Mouse (Mus musculus): ENCODE results near the gene Zpr1.

The Zpr1 gene

DNA sequence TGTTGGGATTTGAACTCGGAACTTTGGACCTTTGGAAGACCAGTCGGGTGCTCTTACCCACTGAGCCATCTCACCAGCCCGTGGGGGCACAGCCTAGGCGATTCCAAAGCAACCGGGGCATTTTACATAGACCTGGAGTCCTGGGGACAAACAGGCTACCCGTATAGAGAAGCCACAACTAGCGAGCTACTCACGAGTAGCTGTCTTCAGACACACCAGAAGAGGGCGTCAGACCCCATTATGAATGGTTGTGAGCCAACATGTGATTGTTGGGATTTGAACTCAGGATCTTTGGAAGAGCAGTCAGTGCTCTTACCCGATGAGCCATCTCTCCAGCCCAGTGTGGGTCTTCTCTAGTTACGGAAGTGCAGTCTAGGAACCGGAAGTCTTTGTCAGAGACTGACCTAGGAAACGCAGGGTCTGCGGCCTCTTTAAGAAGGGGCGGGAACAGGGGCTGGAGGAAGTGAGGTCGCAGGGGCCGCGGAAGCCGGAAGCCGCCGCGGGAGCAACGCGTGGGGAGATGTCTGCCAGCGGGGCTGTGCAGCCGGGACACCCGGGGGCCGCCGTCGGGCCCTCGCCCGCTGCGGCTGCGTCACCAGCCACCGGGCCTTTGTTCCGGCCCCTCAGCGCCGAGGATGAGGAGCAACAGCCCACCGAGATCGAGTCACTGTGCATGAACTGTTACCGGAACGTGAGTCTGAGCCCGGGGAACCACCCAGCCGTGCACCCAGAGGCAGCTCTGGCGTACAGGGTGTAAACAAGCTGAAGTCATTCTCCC lies at the start of gene Zpr1:
TSS of gene Zpr1 (plus strand) at position 388 of the 778 bp plus-strand sequence.
- peak; percentile 92 to 93 for DNase-seq (ENCODE audit: low spot score in 2 of 2)

DNA sequence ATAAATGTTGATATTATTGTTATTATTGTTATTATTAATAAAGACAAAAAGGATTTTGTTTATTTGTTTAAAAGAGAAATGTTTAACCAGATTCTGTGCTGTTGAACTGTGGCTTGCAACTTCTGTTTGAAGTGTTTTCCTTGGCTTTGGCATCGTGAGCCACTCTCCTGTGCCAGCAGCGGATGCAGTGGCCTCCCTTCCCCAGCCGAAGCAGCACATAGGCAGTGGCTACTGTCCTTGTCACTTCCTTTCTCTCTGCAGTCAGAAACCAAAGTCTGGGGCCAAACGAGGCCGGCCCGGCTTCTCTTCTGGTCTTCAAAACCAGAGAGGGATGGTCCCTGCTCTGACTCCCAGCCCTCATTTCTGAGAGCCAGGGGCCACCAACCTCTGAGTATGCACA lies 49.8 kb upstream of the Zpr1 start:
- peak; percentile 23 to 30 for DNase-seq (ENCODE audit: low spot score in 2 of 2)

DNA sequence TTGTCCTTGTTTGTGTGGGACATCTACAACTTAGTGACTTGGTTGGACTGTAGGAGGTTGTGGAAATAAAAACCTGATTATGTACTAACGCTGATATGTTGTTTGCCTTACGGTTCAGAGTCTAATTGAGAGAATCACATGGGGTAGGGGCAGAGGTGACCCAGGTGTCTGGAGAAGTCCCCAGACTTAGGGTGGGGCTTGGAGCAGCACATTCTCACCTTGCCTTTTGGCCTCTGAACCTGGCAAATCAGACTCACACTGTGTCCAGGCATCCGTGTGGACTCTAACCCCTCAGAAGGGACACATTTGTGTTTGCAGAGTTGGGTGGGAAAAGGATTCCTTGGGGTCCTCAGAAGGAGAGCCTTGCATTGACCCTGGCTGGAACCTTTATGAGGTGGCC lies 48.8 kb upstream of the Zpr1 start:
- DNase-seq (ENCODE audit: low spot score in 2 of 2): no peak

DNA sequence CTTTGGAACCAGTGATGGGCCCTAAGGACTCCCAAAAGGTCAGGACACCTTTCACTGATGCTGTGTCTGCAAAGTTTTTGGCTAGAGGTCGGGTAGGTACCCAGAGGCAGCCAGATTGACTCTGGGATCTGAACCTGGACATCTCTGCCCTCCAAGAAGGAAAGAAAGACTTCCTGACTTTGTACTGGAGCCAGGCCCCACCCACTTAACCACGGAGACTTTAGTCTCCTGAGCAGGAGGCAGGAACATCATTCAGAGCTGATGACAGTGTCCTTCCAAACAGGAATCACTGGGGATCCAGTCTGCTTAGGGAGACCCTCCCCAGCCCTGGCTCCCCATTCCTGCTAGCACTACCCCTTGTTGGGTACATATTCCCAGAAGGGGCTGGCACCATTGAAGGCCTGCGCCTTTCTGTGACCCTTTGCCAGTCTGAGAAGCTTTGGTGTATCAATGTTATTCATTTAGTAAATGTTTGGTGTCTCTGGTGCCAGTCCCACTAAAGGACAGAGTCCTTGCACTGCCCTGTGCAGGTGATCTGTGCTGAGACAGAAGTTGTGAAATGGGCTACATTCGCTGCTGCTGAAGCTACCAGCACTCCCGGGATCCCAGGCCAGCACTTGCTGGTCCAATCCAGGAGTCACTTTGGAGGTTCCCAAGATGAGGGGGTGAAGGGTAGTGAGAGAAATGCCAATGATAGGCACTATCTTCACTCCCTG lies 47.8 kb upstream of the Zpr1 start:
- DNase-seq (ENCODE audit: low spot score in 2 of 2): no peak

DNA sequence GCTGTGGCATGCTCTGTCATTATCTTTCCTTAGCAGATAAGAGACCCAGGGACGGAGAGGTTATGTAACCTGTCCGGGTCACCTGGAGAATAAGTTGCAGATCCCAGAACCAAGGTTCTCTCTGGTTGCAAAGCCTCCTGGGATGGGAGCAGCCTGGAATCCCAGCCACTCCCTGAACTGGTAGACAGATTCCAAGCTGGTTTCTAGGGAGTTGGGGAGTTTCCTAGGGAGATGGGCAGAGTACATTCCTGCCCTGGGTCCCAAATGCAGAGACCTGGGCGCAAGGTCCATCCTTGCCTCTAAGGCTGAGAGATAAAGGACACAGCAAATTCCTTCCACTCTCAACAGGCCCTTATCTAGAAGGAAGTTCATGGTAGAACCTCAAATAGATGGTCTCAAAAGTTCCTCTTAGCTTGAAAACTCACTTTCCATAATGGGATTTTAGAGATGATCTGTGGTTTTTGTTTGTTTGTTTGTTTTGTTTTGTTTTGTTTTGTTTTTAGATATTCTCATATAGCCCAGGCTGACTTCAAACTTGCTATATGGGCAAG lies 45.7 kb upstream of the Zpr1 start:
- DNase-seq (ENCODE audit: low spot score in 2 of 2): no peak

DNA sequence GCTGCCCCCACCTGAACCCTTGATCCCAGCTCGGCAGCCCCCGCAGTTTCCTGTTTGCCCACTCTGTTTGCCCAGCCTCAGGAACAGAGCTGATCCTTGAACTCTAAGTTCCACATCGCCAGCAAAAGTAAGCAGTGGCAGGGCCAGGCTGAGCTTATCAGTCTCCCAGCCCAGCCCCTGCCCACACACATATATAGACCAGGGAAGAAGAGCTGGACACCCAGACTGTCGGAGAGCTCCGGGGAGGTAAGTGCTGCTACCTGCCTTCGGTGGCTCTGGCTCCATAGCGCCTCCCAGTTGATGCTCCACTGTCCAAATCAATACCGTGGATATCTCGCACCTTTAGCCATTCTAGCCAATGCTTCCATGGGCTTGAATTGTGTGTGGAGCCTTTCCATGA lies 44.4 kb upstream of the Zpr1 start, which contains the start of gene Apoa1:
TSS of gene Apoa1 (plus strand) at position 90 of the 400 bp plus-strand sequence.
- no peak for DNase-seq (ENCODE audit: low spot score in 2 of 2)

DNA sequence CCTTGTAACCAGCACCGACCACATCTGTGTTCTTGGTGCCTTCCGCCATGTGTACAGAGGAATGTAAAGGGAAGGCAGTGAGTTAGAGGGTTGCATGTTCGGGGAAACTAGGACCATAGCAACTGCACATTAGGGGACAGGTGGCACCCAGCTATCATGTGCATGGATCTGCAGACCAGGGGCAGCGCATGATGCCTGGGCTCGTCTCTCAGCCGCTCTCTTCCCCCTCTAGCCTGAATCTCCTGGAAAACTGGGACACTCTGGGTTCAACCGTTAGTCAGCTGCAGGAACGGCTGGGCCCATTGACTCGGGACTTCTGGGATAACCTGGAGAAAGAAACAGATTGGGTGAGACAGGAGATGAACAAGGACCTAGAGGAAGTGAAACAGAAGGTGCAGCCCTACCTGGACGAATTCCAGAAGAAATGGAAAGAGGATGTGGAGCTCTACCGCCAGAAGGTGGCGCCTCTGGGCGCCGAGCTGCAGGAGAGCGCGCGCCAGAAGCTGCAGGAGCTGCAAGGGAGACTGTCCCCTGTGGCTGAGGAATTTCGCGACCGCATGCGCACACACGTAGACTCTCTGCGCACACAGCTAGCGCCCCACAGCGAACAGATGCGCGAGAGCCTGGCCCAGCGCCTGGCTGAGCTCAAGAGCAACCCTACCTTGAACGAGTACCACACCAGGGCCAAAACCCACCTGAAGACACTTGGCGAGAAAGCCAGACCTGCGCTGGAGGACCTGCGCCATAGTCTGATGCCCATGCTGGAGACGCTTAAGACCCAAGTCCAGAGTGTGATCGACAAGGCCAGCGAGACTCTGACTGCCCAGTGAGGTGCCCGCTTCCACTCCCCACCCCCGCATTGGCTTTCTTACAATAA lies 43.1 kb upstream of the Zpr1 start:
- peak; percentile 69 to 79 for DNase-seq (ENCODE audit: low spot score in 2 of 2)

DNA sequence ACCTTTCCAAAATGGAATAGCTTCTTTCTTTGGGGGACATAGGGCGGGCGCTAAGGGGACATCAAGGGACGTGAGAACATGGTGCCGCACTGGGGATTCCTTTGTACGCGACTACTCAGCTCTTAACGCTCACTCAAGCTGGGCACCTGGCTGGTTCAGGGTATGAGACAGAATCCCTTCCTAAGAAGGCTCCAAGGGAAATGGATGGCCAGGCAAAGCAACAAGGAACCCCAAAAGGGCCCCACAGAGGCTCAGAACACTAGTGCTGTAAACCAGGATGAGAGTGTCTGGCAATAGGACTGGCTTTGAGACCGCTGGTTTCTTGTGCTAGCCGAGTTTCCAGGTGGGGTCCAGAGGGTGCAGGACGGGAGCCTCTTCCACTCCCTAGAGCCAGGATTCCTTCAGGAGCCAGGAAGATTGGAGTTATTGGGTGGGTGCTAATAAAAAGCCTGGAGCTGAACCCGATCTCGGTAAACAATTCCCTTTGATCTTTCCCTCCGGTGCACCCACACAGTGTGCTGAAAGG lies 42.4 kb upstream of the Zpr1 start:
- DNase-seq (ENCODE audit: low spot score in 2 of 2): no peak

DNA sequence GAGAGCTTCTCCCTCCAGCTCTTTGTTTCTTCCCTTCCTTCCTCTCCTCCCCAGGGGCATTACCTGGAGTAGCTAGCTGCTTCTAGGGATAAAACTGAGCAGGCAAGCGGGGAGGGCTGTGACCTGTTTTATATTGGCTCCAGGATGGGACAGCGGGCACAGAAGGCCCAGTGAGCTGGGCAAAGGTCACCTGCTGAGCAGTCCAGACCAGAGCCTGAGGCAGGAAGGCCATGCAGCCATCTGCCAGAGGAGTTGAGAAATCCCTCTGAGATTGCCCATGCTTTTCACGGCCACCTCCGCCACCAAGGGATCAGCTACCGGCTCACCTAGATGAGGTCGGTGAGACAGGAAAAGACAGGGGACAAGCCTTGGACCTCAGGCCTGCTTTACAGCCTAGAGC lies 37.7 kb upstream of the Zpr1 start:
- DNase-seq (ENCODE audit: low spot score in 2 of 2): no peak

DNA sequence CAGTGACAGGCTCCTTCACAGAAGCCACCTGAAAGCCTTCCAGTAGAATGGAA lies 37.4 kb upstream of the Zpr1 start, which contains the start of gene Apoc3:
TSS of gene Apoc3 (minus strand) at position 41 of the 53 bp plus-strand sequence.
- DNase-seq (ENCODE audit: low spot score in 2 of 2): no peak

DNA sequence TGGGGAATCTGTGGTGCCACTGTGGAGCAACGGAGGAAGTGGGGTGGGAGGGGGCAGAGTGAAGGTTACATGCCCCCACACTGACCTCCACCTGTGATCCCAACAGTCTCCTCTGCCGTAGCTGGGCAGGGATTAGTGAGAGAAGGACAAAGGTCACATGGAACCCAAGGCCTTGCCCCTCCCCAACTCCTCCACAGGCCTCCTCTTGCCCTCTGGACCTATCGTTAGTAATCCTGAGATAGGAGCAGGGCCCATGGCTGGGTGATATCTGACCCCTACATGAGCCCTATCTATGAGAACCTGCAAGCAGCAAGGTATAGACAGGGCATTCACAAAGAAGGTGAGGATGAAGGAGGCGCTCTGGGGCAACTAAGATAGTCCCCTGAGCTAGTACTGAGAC lies 37.2 kb upstream of the Zpr1 start:
- no peak for DNase-seq (ENCODE audit: low spot score in 2 of 2)

DNA sequence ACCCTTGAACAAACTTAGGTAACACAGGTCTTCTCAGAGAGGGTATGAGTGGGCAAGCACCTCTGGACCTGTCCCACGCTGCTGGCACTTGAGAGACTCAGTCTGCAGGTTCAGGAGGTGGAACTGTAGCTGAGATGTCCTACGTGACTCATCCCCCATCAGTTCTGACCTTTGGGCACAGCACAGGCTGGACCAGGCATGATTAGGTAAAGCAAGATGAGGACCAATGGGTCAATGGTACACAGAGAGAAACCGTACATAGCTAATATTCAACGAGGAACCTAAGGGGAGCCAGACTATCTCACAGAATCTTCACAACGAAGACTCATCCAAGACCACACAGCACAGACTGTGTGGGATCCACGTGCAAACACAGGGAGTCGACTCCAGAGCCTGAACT lies 34.0 kb upstream of the Zpr1 start:
- DNase-seq (ENCODE audit: low spot score in 2 of 2): no peak

DNA sequence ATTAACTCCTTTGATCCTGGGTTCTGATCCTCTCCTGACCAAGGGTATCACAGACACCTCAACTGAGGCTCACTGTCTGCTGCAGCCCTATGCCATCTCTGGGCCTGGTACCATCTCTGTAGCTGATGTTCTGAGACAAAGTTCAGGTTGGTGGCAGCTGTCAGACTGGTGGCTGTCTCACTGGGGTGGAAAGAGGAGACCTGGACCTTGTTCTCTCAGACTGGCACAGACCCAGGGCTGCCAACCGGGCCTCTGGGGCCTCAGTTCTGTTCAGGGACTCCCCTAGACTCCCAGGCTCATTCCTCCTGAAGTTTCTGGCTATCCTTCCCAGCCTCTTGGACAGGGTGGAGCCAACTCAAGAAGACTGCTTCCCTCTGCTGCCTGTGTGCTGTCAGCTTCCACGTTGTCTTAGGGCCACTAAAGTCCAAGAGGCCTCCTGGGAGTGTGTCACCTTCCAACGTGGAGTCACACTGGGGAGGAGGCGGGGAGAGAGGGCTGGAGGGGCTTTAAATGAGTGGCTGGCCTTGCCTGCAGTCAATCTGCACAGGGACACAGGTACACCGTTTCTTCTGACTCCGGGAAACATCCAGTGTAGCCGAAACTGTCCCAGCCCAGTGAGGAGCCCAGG lies 32.2 kb upstream of the Zpr1 start, which contains the start of gene Apoa4:
TSS of gene Apoa4 (plus strand) at position 171 of the 628 bp plus-strand sequence.
- no peak for DNase-seq (ENCODE audit: low spot score in 2 of 2)

DNA sequence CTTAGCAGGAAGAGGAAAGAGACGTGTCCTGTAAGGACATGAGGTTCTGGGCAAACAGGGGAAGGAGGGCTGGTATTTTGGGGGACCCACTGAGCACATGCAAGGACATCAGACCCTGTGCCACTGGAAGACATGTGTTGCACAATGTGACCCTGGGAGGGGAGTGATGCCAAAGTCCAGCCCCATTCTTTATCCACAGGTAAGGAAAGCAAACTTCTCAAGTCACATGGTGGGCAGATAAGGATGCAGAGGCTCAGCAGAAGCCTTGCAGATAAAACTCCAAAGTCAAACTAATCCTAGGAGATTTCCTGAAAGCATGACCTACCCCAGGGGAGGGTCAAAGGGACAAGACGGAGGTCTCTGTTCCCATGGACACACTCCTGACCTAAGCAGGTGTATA lies 31.0 kb upstream of the Zpr1 start:
- no peak for DNase-seq (ENCODE audit: low spot score in 2 of 2)

DNA sequence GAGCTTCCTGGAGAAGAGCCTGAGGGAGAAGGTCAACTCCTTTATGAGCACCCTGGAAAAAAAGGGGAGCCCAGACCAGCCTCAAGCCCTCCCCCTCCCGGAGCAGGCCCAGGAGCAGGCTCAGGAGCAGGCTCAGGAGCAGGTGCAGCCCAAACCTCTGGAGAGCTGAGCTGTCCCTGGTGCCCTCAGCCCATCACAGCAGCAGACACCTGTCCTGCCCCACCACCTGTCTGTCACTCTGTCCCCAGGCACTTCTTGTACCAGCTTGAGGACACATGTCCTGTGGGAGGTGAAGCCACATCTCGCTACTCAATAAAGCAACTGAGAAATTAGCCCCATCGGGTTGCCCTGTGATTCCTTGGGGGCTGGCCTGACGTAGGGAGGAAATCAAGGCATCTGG lies 29.7 kb upstream of the Zpr1 start:
- DNase-seq (ENCODE audit: low spot score in 2 of 2): no peak

DNA sequence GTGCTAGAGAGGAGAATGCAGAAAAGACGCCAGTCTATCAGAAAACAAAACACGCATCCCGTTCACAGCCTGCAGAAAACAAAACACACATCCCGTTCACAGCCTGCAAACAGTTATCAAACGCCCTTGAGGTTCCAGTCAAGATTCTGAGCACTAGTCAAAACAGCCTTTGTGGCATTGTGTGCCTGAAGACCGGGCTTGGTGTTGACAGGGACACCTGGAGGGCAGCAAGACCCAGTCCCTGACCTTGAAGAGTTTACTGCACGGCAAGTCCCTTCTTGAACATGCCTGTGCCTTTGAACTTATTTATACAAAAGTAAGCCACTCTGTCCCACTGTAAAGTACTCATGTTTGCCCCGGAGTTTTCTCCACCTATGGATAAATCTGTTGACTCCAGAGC lies 29.3 kb upstream of the Zpr1 start:
- no peak for DNase-seq (ENCODE audit: low spot score in 2 of 2)

DNA sequence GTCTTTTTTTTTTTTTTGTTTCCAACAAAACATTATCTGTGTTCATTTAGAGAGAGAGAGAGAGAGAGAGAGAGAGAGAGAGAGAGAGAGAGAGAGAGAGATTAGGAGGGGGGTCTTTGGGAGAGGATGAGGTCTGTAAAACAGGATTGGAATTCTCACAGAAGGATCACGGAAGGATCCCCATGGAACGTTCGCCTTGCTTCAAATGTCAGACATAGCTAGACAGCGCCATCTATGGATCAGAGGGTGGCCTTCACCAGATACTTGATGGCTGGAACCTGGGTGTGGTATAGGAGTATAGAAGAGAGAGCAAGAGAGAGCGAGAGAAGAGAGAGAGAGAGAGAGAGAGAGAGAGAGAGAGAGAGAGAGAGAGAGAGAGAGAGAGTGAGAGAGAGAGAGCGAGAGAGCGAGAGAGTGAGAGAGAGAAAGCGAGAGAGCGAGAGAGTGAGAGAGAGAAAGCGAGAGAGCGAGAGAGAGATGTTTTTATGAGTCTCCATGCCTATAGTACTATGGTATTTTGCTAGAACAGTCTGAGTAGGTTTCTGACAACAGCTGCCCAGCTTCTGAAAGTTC lies 26.0 kb upstream of the Zpr1 start:
- DNase-seq (ENCODE audit: low spot score in 2 of 2): peak in 1 of 2 experiments; percentile 52

DNA sequence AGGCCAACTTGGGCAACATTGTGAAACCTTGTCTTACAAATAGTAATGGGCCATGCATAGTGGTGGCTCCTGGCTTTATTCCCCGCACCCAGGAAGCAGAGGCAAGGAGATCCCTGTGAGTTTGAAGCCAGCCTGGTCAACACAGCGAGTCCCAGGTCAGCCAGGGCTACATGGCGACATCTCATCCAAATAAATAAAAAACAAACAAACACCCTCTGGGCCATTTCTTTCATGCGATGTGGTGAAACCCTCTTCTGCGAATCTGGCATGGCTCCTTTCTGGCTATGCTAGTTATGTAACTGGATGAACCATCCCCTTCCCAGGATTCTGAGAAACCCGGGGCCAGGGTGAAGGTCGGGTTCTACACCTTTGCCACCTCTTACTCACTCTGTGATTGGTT lies 16.7 kb upstream of the Zpr1 start:
- DNase-seq (ENCODE audit: low spot score in 2 of 2): no peak

DNA sequence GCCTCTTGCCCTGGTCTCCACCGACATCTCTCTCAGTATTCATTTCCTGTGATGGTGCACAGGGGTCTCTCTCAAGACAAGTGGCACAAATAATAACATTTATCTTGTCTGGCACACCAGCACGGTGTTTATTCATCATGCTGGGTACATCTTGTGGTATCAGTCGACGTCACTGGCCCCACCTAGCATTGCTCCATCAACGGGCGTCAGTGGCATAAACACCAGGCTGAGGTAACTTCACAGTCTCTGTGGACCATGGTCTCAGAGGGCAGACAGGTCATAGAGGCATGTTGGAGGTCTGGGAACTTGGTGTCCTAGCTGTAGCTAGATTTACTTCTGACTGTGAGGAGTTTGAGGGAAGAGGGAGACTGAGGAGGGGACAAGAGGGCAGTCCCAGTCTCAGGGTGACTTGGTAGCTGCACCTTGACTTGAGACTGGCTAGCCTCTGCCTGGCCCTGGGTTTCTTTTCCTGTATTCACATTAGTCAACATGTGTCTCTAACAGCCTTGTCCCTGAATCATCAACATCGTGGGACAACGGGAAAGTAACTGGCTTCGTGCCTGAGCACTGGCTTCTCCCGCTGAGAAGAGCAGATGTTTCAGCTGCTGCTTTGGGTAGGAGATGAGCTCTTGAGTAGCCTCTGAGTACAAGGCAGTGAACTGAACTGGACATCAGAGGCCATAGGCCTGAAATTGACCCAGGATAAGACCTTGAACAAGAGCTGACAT lies 16.0 kb upstream of the Zpr1 start:
- no peak for DNase-seq (ENCODE audit: low spot score in 2 of 2)

DNA sequence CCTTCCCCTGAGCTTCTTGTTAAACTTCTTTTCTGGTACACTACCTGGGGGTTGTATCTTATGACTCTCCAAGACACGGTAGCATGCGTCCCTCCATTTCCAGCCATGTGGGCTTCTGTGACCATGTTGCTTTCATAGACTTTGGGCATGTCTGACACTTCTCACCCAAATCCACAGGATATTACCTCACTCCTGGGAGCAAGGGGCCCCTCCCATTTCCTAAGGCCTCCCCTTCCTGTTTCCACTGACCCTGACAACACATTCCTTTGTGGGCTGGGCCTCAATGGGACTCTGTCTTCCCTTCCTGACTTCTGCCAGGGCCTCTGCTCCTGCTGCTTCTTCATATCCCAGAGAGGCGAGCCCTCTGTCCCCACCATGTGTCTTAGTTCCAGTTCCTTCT lies 15.3 kb upstream of the Zpr1 start:
- peak; percentile 31 to 38 for DNase-seq (ENCODE audit: low spot score in 2 of 2)

DNA sequence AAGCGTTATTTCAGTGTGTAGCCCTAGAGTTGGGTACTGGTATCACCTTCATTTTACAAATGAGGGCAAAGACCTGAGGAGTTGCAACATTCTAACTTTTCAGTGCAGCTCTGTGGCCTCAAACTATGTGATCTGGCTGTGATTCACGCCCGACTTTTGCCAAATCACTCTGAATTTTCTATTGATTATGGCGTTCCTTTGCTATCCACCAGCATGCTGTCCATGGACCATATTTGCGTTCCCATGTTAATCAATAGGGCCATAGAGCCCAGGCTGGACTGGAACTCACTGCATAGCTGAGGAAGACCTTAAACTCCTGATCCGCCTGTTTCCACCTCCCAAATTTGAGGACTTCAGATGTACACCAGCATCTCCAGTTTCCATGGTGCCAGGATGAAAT lies 13.8 kb upstream of the Zpr1 start:
- no peak for DNase-seq (ENCODE audit: low spot score in 2 of 2)
